Comparison of ENCODE assay signal across 16 mouse cellular contexts in genomic region chr5:5313195-5313760, GRCm38 (mm10).
A peak's percentile ranks its signal among the peaks of the same experiment; 100 is the strongest.
DNase-seq lines count a peak whose midpoint lies in the region; ATAC-seq and TF ChIP-seq lines count a peak whose summit lies in the region.
"Had no signal": no experiment of that assay in that cellular context is flagged by ENCODE, and none has a peak within 500 bp of the region (broad histone marks: within the 10 kb centered on the region; RNA-seq: fewer than 3 reads in every experiment).

No protein-coding gene starts in this region.

- intact Hi-C loops in heart, adult 2 months (cut with DNase I): no loop called here

- no peak for TF ChIP-seq EP300 in heart, postnatal 0 days (IDR thresholded peaks at IDR 0.05; ENCODE audit: low read depth)
- no peak for TF ChIP-seq EP300 in heart, adult 2 months (IDR thresholded peaks at IDR 0.05; ENCODE audit: insufficient read depth, low read depth, low read length)
- no peak for TF ChIP-seq EP300 in stomach, postnatal 0 days (optimal IDR thresholded peaks at IDR 0.05)

- ATAC-seq in heart, postnatal 0 days (ENCODE audit: insufficient read depth, low read depth): peak; percentile 68
- ATAC-seq in stomach, postnatal 0 days (ENCODE audit: low FRiP score, low TSS enrichment): no peak
- ATAC-seq in forebrain, postnatal 0 days: no peak

- H3K9me3 ChIP-seq in heart, postnatal 0 days (replicated peaks; ENCODE audit: control insufficient read depth, low read length): no peaks in the 10 kb centered on the region
- no peaks in the 10 kb centered on the region for H3K9me3 ChIP-seq in stomach, postnatal 0 days (ENCODE audit: control insufficient read depth, low read length)
- no peaks in the 10 kb centered on the region for H3K9me3 ChIP-seq in forebrain, postnatal 0 days (ENCODE audit: low read length)
- H3K9me3 ChIP-seq: forebrain, embryonic 12.5 days; megakaryocyte, embryonic 14.5 days had no signal

- no peaks in the 10 kb centered on the region; the same call in 1 of the 2 replicates for H3K79me2 ChIP-seq in heart, adult 2 months (replicated peaks; ENCODE audit: control insufficient read depth, insufficient read depth, low read length)

- no peak for TF ChIP-seq POLR2A in cerebellum, adult 2 months (IDR thresholded peaks at IDR 0.05; ENCODE audit: borderline replicate concordance, insufficient read depth, low read length)
- no peak for TF ChIP-seq POLR2A in heart, adult 2 months (IDR thresholded peaks at IDR 0.05; ENCODE audit: insufficient read depth, low read depth, low read length)

- no peak overlapping the region for H3K4me3 ChIP-seq in cerebellum, adult 2 months (replicated peaks; ENCODE audit: insufficient read depth, low read depth, low read length)
- H3K4me3 ChIP-seq in heart, postnatal 0 days (ENCODE audit: low read depth, low read length): no peak overlapping the region; the same call in 1 of the 2 replicates
- H3K4me3 ChIP-seq in heart, adult 2 months: no peak overlapping the region
- H3K4me3 ChIP-seq in stomach, postnatal 0 days (ENCODE audit: low read depth, low read length): no peak overlapping the region
- no peak overlapping the region for H3K4me3 ChIP-seq in forebrain, postnatal 0 days (ENCODE audit: low read depth, low read length)
- H3K4me3 ChIP-seq: forebrain, embryonic 12.5 days; megakaryocyte, embryonic 14.5 days had no signal

- H3K27ac ChIP-seq in cerebellum, adult 2 months (ENCODE audit: insufficient read depth, low read length): no peak overlapping the region
- peak overlapping the region; percentile 30; the same call in 1 of the 2 replicates for H3K27ac ChIP-seq in heart, postnatal 0 days (ENCODE audit: low read depth)
- H3K27ac ChIP-seq in heart, adult 2 months: no peak overlapping the region
- H3K27ac ChIP-seq in stomach, postnatal 0 days (replicated peaks): no peak overlapping the region
- H3K27ac ChIP-seq in forebrain, postnatal 0 days (ENCODE audit: low read depth, low read length): no peak overlapping the region
- H3K27ac ChIP-seq: forebrain, embryonic 12.5 days; liver, embryonic 14.5 days had no signal

- peak overlapping the region; percentile 42 for H3K4me2 ChIP-seq in heart, postnatal 0 days (ENCODE audit: low read depth, low read length)
- H3K4me2 ChIP-seq in stomach, postnatal 0 days (replicated peaks; ENCODE audit: low read depth): peak overlapping the region; percentile 36
- H3K4me2 ChIP-seq in forebrain, postnatal 0 days (ENCODE audit: low read depth): no peak overlapping the region
- H3K4me2 ChIP-seq: forebrain, embryonic 12.5 days had no signal

- DNase-seq in cerebellum, postnatal 14 days: peak; percentile 49
- DNase-seq in cerebellum, adult 2 months: no peak
- peak; percentile 53 for DNase-seq in heart, postnatal 0 days (ENCODE audit: low spot score)
- no peak for DNase-seq in heart, adult 2 months
- peak; percentile 28 for DNase-seq in lung, postnatal 10 days
- no peak for DNase-seq in lung, postnatal 25 days (ENCODE audit: low spot score)
- DNase-seq in stomach, postnatal 0 days (ENCODE audit: low spot score): no peak
- DNase-seq in forebrain, postnatal 0 days: no peak
- DNase-seq: adrenal gland, postnatal 25 days; kidney, adult 2 months; kidney, postnatal 25 days; right cerebral cortex, postnatal 4 days had no signal

- 25% methylated on average over 9 of the region's 9 CpGs for WGBS in cerebellum, adult 2 months
- 37% methylated on average over 9 of the region's 9 CpGs for WGBS in heart, postnatal 0 days
- WGBS in heart, adult 2 months: 52% methylated on average over 9 of the region's 9 CpGs
- 34% methylated on average over 9 of the region's 9 CpGs for WGBS in stomach, postnatal 0 days
- 42% methylated on average over 9 of the region's 9 CpGs for WGBS in forebrain, postnatal 0 days

- H3K27me3 ChIP-seq in cerebellum, adult 2 months (ENCODE audit: control insufficient read depth, insufficient read depth, low read length): no peaks in the 10 kb centered on the region; the same call in 1 of the 2 replicates
- H3K27me3 ChIP-seq in heart, postnatal 0 days (ENCODE audit: control insufficient read depth, insufficient read depth, low read length): no peaks in the 10 kb centered on the region
- H3K27me3 ChIP-seq in heart, adult 2 months (ENCODE audit: control insufficient read depth, insufficient read depth, low read length): no peaks in the 10 kb centered on the region
- no peaks in the 10 kb centered on the region for H3K27me3 ChIP-seq in stomach, postnatal 0 days (ENCODE audit: control insufficient read depth, insufficient read depth, low read length)
- H3K27me3 ChIP-seq in forebrain, postnatal 0 days (ENCODE audit: insufficient read depth, low read length): no peaks in the 10 kb centered on the region
- H3K27me3 ChIP-seq: CH12.LX; forebrain, embryonic 12.5 days; megakaryocyte, embryonic 14.5 days had no signal

- no peak for TF ChIP-seq CTCF in cerebellum, adult 2 months (IDR thresholded peaks at IDR 0.05; ENCODE audit: borderline replicate concordance, insufficient read depth, low read depth, low read length)
- TF ChIP-seq CTCF in heart, postnatal 0 days (IDR thresholded peaks at IDR 0.05; ENCODE audit: low read depth): no peak
- TF ChIP-seq CTCF in heart, adult 2 months (IDR thresholded peaks at IDR 0.05): no peak
- TF ChIP-seq CTCF in stomach, postnatal 0 days (IDR thresholded peaks at IDR 0.05; ENCODE audit: low read depth): peak; percentile 10; the same call in 1 of the 2 replicates
- no peak for TF ChIP-seq CTCF in forebrain, postnatal 0 days (IDR thresholded peaks at IDR 0.05; ENCODE audit: low read depth)

- no peaks in the 10 kb centered on the region for H3K36me3 ChIP-seq in heart, postnatal 0 days (replicated peaks; ENCODE audit: control insufficient read depth, insufficient read depth, low read length)
- no peaks in the 10 kb centered on the region for H3K36me3 ChIP-seq in heart, adult 2 months (ENCODE audit: control insufficient read depth, insufficient read depth, low read length)
- H3K36me3 ChIP-seq in stomach, postnatal 0 days (ENCODE audit: control insufficient read depth, insufficient read depth, low read length): no peaks in the 10 kb centered on the region
- H3K36me3 ChIP-seq in forebrain, postnatal 0 days (ENCODE audit: insufficient read depth): no peaks in the 10 kb centered on the region
- H3K36me3 ChIP-seq: forebrain, embryonic 12.5 days had no signal

- no peaks in the 10 kb centered on the region for H3K4me1 ChIP-seq in cerebellum, adult 2 months (ENCODE audit: control insufficient read depth, insufficient read depth, low read length)
- H3K4me1 ChIP-seq in heart, postnatal 0 days (ENCODE audit: control insufficient read depth, insufficient read depth): peaks cover 14% of the 10 kb centered on the region; the same call in 1 of the 2 replicates
- H3K4me1 ChIP-seq in heart, adult 2 months (ENCODE audit: control insufficient read depth, insufficient read depth, low read length): no peaks in the 10 kb centered on the region; the same call in 1 of the 2 replicates
- no peaks in the 10 kb centered on the region for H3K4me1 ChIP-seq in stomach, postnatal 0 days (replicated peaks; ENCODE audit: control insufficient read depth, insufficient read depth)
- H3K4me1 ChIP-seq in forebrain, postnatal 0 days (ENCODE audit: insufficient read depth): peaks cover 4% of the 10 kb centered on the region; the same call in 1 of the 2 replicates
- H3K4me1 ChIP-seq: megakaryocyte, embryonic 14.5 days had no signal

- H3K9ac ChIP-seq in heart, postnatal 0 days (replicated peaks; ENCODE audit: low read depth, low read length): no peak overlapping the region
- no peak overlapping the region for H3K9ac ChIP-seq in heart, adult 2 months (ENCODE audit: low read depth, low read length)
- H3K9ac ChIP-seq in stomach, postnatal 0 days (ENCODE audit: low read length): no peak overlapping the region
- H3K9ac ChIP-seq in forebrain, postnatal 0 days: no peak overlapping the region
- H3K9ac ChIP-seq: forebrain, embryonic 12.5 days; liver, embryonic 14.5 days had no signal

Comparison
In these comparisons a context has a peak if more than half of its experiments do, and no peak if none do; other contexts are left out.
1. DNase-seq: peak in cerebellum, postnatal 14 days (2 of 2), heart, postnatal 0 days (single experiment) and lung, postnatal 10 days (single experiment); none in cerebellum, adult 2 months (0 of 2), heart, adult 2 months (0 of 2), lung, postnatal 25 days (single experiment), stomach, postnatal 0 days (single experiment) and forebrain, postnatal 0 days (single experiment).